Mouse (Mus musculus) T-helper 2 cell (primary cell): ENCODE results near the gene Gak.

Experiments used
- in situ Hi-C: fragments of 300-600 bp; cut with MboI, MseI; formaldehyde crosslinking; loops from one replicate; pipeline ENCODE4 v1.15.1; 2025; ENCODE audit warnings: high pct_unique_total_duplicates

Gene Gak

DNA sequence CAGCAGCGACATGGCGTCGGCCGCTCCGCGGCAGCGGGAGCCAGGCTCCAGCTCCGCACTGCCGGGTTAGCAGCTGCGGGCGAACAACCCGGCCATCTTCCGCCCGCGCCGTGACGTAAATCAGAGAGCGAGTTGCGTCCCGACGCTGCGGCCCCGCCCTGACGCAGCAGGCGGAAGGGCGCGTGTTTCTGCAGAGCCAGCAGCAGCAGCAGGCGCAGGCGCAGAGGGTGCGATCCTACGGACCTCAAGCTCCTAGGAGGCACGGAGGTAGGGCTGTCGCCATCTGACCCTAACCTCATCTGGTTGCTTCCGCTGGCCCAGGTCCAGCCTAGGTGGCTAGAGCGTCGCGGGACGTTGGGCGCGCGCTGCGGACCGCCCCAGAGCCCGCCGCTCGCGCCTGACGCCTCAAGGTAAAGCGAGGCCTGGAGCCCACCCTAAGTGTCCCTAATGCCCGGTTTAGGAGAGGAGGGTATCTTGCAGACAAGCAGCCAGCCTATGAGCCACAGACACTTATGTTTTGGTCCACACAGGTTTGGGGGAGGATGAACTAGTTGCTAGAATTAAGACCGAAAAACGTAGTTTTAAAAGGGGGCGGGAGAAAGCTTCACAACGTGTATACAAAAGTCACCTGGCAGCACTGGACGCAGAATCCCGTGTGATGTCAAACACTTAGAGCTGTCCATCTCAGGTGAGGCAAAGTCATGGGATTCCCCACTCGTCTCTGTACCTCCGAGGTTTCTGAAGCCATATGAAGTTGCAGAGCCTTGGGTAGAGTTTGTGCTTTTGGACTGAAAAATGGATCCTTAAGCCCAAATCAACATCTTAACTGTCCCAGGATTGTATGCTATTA lies at the start of gene Gak, which contains the start of gene Tmem175:
TSS of gene Gak (minus strand) at position 122 of the 850 bp plus-strand sequence.
TSS of gene Tmem175 (plus strand) at position 137 of the 850 bp plus-strand sequence.
- in situ Hi-C loops: no loop called here

DNA sequence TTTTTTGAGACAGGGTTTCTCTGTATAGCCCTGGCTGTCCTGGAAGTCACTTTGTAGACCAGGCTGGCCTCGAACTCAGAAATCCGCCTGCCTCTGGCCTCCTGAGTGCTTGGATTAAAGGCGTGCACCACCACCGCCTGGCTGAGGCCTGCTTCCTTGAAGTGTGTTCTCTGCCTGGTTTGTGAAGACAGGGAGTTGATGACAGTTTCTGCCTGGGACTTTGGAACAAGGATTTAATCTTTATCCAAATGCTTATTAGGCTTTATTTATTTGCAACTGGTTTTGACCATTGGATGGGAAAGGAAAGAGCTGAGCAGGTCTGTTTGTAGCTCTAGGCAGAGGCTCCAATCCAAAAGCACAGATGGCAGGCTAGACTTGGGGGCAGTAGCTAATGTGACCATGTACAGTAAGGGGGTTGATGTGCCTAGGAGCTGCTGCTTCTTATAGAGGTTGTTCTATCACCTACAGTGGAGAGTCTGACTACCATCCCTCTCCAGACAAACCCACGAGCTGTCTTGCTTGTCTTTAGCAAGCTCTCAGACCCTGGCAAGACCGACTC lies 48.8 kb upstream of the Gak start:
- in situ Hi-C loops: loop anchor here (10.0 kb wide), 1 partner anchor 214 kb away; the partner anchor contains the start of gene Pcgf3

DNA sequence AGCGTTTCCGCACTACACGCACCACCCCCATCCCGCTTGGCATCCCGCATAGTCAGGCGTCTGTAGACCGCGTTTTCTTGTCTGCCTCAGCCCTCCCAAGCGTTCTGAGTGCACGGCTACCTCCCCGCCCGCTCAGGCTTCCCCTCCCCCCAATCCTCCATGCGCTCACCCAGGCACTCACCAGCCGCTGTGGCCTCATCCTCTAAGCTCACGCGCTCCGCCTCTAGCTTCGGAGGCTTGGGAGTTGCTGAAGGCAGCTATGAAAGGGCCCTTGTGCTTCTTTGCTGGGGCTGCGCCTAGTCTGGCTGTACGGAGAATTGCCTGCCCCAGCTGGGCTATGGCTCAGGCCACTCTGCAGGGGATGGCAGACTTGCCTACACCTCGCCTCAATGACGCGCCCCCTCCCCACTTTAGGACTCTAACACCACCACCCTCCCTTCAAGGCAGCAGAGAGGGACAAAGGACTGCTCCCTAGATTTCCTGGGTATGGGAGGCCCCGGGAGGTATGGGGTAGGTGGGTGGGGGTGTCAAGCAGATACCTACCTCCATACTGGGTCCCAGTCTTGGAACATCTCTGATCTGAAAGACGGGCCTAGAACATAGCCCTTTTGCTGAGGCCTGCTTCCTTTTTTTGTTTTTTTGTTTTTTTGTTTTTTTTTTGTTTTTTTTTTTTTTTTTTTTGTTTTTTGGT lies 48.2 kb upstream of the Gak start:
- in situ Hi-C loops: loop anchor here (10.0 kb wide), 1 partner anchor 213 kb away; the partner anchor contains the start of gene Pcgf3

DNA sequence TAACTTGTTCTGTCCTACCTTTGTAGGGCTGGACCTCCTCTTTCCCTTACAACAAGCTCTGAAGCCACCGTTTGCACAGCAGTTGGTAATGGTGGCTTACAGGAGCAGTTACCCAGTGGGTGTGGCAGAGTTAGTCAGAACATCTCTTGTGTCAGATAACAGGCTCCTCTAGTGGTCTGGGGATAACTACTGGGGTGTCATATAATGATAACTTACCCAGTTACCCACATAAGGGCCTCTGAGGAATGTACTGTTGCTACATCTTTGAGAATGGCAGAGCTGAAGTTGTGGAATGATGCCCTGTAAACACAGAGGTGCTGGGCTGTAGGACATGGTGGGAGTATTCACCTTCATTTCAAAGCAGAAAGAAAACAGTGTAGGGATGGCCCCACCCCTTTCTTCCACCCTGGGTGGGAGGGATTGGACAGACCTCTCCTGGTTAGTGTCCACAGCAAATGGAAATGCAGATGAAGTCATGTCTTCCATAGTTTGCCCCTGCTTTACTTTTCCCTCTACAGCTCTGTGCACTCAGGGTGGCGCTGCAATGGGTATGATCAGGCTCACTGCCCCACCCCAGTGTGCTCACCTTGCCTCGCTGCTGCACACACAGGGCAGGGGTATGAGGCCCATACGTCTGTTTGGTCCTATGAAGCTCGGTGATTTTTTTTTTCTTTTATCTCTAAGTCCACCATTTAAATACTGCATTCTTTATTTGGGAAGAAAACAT lies 47.4 kb upstream of the Gak start:
- in situ Hi-C loops: loop anchor here (10.0 kb wide), 1 partner anchor 212 kb away; the partner anchor contains the start of gene Pcgf3

DNA sequence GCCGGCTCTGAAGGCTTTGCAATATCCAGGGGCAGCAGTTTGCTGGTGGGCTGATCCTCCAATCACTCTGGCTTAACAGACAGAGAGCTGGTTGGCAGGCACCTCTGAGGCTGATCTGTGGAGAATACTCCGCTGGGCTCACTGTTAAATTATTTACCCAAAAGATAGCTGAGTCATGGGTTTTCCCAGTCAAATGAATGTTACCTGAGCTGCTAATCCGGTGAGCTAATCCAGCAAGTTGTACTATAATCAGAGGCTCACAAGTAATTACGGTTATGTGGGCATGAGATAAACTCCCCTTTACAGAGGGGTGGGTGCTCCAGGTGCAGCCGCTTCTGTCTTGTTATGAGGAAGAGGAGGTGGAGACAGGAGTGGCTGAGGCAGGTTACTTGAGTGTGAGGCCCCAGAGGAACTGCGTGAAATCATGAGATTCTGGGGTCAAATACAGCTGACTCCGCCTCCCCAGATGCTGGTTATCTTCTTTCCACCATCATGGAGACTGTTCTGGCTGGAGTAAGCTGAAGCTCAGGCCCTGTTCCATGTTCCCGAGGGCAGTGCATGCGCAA lies 45.8 kb upstream of the Gak start, which contains the start of gene Slc26a1:
TSS of gene Slc26a1 (minus strand) at position 319 of the 566 bp plus-strand sequence.
- in situ Hi-C loops: loop anchor here (10.0 kb wide), 1 partner anchor 211 kb away; the partner anchor contains the start of gene Pcgf3

DNA sequence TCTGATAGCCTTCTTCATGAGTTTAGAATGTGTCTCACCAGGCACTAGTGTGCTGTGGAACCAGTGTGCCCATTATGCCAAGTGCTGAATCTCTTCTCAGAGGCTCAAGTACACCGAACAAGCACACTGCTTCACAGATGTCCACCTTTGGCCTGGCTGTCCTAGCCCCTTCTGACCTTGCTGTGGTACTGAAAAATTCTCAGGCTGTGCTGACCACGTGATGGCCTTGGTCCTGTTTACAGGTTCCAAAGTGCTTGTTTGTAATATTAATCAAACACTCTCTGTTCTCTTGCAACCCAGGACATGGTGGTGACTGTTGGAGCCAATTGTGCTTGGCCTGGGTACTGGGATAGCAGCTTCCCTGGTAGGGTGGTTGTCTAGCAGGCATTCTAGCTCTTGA lies 45.1 kb upstream of the Gak start:
- in situ Hi-C loops: loop anchor here (10.0 to 25.0 kb wide), 2 partner anchors 210 to 1412 kb away; partner anchors contain the start of gene Pcgf3

DNA sequence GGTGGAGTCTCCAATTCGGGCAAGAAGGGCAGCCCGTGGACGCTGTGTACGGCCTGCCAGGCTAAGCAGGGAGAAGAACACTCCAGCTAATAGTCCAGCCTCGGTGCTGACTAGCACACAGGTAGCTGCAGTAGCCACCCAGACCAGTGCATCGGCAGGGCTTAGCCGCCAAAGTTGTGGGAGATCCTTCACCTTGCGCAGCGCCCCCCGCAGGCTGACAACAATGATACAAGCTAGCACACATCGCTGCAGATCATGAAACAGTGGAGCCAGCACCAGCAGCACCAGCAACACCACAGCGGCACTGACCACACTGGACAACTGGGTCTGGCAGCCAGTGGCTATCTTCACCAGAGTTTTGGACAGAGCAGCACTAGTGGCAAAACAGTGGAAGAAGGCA lies 42.2 kb upstream of the Gak start:
- in situ Hi-C loops: loop anchor here (10.0 to 25.0 kb wide), 2 partner anchors 207 to 1409 kb away; partner anchors contain the start of gene Pcgf3

DNA sequence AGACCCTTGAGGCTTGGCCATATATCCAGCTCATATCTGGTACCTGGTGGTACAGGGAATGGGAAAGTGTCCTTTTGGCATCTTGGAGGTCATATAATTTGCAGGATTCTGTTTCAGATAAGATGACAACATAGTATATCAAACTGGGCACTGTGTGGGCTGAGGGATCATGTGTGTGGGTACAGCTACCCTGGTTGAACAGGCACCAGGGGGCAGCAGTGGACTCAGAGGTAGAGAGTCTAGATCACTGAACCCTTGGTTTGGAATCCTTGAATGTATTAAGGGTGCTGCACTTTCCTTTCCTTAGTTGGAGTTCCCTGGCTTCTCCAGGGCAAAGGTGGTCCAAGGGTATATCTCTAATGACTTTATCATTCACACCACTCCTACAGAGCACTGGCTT lies 41.2 kb upstream of the Gak start:
- in situ Hi-C loops: loop anchor here (10.0 to 25.0 kb wide), 2 partner anchors 206 to 1408 kb away; partner anchors contain the start of gene Pcgf3

DNA sequence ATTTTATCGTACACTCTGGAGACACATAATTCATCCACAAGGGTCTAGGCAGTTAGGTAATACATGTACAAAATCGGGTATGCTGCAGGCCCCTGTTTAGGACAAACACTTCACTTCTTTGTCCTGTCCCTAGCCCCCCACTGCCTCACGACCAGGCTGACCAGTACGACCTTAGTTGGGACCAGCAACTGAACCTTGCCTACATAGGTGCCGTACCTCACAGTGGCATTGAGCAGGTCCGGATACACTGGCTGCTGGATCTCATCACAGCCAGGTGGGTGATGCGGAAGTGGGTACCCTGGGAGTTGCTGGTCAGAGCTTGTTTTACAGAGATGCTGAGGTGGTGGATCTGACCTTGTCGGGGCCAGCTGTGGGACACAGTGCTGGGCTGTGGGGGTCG lies 40.4 kb upstream of the Gak start:
- in situ Hi-C loops: loop anchor here (10.0 to 25.0 kb wide), 2 partner anchors 205 to 1408 kb away; partner anchors contain the start of gene Pcgf3

DNA sequence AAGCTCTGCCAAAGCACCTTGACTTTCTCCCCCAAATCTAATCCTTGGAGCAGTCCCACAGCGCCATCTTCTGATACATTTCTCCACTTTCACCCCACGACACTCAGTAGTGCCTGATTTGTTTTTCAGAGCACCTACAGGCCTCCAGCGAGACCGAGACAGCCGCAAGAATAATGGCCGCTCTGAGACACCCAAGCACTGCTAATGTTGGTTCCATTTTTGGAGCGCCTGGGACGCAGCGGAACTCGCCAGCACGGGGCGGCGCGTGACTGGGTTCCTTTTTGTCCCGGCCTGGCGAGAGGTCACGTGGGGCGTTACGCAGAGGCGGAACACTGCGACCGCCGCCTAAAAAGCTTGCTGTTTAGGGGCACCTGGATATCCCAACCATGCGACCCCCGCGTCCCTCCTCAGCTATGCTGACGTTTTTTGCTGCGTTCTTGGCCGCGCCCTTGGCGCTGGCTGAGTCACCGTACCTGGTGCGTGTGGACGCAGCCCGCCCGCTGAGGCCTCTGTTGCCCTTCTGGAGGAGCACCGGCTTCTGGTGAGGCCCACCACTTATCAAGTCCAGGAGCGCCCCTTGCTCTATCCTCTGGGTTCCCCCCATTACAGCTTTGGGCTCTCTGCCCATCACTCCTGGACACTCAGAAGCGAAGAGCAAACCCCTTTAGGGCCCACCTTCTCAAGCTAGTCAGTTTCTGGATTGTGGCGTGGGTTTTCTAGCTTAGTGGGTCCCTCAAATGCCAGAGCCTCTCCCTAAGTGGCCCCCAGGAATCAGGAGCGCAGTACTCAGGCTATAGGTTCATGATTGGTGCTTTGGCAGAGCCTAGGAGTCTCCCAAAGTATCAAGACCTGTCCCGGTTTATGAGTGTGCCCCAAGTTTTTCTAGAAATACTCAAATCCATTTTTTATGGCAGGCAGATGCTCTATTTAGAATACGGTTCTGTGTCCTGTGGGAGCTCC lies 39.7 kb upstream of the Gak start, which contains the start of gene Dgkq:
TSS of gene Dgkq (minus strand) at position 696 of the 960 bp plus-strand sequence.
- in situ Hi-C loops: loop anchor here (25.0 kb wide), 1 partner anchor 1407 kb away; no protein-coding TSS in a partner anchor

DNA sequence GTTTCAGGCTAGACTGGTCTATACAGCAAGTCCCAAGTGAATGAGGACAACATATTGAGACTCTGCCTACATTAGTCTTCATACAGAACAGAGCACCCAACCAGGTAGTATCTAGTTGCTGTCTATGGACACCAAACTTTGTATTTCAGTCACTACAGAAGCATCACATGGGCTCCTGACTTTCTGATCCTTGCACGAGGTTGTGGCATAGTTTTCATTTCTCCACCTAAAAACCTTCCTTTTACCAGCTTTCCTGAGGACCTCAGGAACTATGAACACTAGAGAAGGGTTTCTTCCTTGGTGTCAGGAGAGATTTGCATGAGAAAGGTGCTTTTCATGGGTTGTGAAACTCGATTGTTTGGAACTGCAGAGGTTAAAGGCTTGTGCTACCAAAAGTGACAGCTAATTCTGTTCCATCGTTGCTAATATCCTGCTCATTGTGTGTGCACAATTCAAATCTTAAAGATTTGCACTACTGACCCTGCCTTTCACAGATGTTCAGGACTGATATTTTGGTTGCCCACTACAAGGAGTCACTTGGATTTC lies 38.9 kb upstream of the Gak start:
- in situ Hi-C loops: loop anchor here (25.0 kb wide), 1 partner anchor 1406 kb away; no protein-coding TSS in a partner anchor

DNA sequence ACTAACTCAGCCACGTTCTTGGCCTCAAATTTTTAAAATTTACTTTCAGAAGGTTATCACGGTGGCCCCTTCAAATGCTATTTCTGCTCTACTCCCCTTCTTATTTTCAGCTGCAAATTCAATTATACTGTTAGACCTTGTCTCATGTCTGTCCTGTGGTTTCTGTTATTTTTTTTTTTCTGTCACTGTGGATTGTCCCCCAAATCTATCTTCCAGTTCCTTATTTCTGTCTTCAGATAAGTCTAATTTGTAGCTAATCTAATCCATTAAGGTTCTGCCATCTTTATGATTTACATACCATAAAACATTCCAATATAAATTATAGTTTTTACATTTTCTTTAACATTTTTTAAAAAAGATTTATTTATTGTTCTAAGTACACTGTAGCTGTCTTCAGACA lies 37.8 kb upstream of the Gak start:
- in situ Hi-C loops: loop anchor here (25.0 kb wide), 1 partner anchor 1405 kb away; no protein-coding TSS in a partner anchor

DNA sequence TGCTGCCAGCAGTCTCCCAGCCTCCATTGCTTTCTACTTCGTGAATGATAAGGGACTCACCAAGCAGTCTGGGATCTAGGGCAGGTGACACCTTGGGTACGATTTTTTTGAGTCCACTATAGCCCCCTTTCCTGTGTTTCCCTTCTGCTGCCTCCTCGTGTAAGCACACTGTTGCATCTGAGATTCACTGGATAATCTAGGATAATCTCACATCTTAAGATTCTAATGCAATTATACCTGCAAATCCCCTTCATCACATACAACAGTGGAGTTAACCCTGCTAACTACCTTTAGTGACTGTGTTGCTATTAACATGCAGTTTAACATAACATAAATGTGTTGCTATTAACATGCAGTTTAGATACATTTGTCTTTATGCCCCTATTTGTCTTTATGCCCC lies 35.5 kb upstream of the Gak start:
- in situ Hi-C loops: loop anchor here (25.0 kb wide), 1 partner anchor 1403 kb away; no protein-coding TSS in a partner anchor

DNA sequence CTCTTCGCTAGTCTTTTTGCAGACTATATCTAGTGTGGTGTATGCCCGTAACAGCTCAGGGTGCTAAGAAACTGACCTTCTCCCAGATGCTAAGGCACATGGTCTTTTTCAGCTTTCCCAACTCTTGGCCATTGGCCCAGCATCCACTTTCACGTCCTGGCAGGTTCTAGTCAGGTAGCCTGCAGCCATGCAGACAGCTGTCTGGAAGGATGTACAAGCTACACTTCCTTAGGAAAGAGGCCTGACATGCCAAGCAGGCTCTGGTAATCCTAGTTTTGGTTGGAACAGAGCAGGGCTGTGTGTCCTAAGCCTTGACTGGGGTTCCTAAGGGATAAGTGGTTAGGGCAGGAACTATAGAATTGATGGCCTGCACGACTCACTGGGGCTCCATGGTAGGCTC lies 33.2 kb upstream of the Gak start:
- in situ Hi-C loops: loop anchor here (25.0 kb wide), 1 partner anchor 1400 kb away; no protein-coding TSS in a partner anchor

DNA sequence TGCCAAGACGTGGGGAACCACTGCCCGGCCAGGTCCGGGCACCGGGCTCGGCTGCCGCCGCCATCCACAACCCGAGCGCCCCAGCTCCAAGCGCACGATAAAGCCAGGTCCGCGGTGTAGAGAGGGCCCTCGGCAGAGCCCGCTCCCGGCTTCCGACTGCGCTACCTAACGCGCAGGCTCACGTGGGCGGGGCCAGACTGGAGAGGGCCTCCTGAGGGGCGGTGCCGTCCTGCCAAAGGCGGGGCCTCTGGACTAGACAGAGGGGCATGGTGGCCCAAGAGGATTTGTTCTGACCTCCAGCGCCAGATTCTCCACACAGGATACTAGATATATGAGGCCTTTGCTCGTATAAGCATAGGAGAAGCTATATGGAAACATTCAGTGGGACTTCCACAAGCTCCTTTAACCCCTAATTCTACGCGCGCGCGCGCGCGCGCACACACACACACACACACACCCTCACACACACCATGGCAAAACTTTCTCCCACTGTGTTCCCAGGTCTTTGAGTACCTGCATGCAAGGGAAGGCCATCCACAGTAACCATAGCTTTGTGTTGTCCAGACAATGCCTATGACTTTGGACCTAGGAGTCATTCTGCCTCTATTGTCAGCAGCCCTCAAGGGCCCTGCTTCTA lies 31.2 kb upstream of the Gak start:
- in situ Hi-C loops: loop anchor here (25.0 kb wide), 1 partner anchor 1398 kb away; no protein-coding TSS in a partner anchor

DNA sequence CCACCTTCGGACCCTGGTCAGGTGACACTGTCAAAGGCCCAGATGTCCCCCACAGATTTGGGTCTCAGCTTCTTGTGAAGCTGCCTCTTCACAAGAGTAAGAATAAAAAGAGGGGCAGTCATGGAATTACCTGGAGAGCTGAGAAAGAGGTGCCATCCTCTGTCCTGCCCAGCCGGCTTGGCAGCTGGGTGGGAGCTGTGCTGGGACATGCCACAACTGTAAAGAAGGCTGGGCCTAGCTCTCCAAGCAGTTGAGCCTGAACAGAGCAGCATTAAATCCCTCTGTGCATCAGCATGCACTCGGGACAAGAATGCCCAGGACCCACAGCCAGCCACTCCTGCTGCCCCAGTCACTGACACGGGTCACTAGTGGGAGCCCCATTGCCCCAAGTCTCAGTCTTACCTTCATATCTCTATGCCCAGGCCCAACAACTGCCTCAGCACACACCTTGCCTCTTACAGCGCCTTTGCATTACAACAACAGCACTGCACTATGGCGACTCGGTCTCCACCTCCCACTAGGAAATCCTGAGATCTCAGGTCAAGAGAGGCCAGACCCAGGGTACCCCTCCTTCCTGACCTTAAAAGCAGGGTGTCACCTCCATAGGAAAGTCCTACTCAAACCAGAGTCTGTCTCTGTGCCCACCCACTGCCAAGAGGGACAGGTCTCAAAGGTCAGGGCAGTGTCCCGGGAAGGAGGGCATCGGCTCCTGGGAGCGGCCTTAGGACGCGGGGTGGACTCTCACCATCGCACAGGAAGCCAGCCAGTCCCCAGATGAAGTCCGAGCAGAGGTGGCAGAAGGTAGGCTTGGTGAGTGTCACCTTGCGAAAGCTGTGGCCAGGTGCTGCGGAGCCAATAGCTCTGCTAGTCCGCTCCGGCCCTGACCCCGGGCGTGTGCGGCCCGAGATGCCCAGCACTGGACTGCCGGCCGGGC lies 30.4 kb upstream of the Gak start, which contains the start of gene Idua:
TSS of gene Idua (plus strand) at position 634 of the 934 bp plus-strand sequence.
- in situ Hi-C loops: loop anchor here (25.0 kb wide), 1 partner anchor 1398 kb away; no protein-coding TSS in a partner anchor

DNA sequence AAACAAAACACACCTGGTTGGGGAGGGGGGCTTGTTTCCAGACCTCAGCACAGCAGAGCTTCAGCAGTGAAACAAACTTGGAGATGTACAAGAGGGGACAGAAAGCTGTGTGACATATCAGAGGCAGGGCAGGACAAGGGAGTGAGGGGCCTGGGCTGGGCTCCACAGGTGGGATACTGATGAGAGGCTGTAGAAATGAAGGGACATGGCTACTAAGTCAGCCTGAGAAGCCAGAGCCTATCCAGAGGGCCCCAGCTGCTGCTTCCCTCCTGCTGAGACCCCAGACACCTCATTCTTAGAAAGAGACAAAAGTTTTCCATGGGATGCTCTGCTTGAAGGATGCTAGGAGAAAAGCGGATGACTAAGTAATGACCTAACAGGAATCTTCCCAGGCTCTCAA lies 29.1 kb upstream of the Gak start:
- in situ Hi-C loops: loop anchor here (25.0 kb wide), 1 partner anchor 1396 kb away; no protein-coding TSS in a partner anchor
